Mouse (Mus musculus) small intestine, adult 2 months (tissue): ENCODE results near the gene Cd93.

Source experiments
- CTCF ChIP-seq: fragments of 200-500 bp; IDR thresholded peaks from 2 replicates; pipeline ENCODE4 v1.5.1; 2012; ENCODE audit warnings: low read depth, mild to moderate bottlenecking, control low read depth, inconsistent platforms, low read length, moderate library complexity, mixed read lengths; ENCODE audit not compliant: insufficient replicate concordance, insufficient read length; ENCODE audit errors: extremely low read depth
- POLR2A ChIP-seq: fragments of 200-500 bp; IDR thresholded peaks from 2 replicates; pipeline ENCODE4 v1.6.1; 2012; ENCODE audit warnings: low read depth, mild to moderate bottlenecking, control low read depth, inconsistent platforms, low read length, moderate library complexity

- TF ChIP-seq CTCF, result no peak
- TF ChIP-seq POLR2A, result no peak
Measured at GRCm38 (mm10) chr2:148445616-148446015, 2.3 kb upstream of the Cd93 start.
